Mouse (Mus musculus): ENCODE data around the gene Slc37a1.

GRCm38 (mm10) chr17:31351984-31352383 is 65.4 kb downstream of the Slc37a1 start:
- TF ChIP-seq CTCF (IDR thresholded peaks at IDR 0.05; ENCODE audit: borderline replicate concordance, control insufficient read depth, extremely low read depth, insufficient read depth, low read length, poor library complexity) (no peak), POLR2A (IDR thresholded peaks at IDR 0.05; ENCODE audit: control insufficient read depth, extremely low read depth, insufficient read depth, low read length, poor library complexity) (no peak)

All from thymus, adult 2 months (tissue).